Mouse (Mus musculus): ENCODE data around the gene Ucma.
A peak's percentile ranks its signal among the peaks of the same experiment; 100 is the strongest.

Gene Ucma

DNA sequence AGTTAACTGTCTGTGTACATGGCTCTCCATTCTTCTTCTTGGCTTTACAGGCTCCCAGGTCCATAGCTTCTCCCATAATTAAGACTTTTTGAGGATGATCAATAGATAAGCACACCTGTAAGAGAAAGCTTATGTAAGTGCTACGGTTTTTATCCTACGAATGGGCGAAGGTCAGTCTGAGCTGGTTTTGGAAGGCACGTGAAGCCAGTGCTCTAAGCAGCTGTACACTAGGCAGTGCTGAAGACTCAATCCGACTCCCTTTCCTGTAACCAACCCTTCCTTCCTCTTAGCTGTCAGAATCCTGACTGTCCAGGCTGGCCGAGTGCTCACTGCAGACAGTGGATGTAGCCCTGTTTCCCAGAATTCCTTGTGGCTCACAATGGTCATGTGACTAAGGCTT, 25.3 kb downstream of the Ucma start:
- DNase-seq (ENCODE audit: low read depth in 1 of 2, low spot score in 2 of 2), result no peak

DNA sequence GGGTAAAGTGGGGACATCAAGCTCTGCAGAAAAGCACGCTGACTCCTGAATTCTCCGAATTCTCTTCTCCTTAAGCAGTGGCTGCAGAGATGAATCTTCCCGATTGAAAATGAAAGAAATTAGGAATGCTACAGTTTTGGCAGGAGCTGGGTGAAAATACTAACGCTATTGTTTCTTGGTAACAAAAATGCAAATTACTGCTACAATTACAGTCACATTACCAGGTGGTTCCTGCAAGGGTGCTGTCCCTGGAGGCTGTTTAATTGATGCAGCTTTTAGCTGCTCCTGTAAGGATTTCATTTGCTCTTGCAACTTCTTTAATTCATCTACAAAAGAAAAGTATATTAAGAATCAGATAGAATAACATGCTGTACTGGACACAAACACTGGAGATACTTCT, 31.2 kb downstream of the Ucma start:
- DNase-seq (ENCODE audit: low read depth in 1 of 2, low spot score in 2 of 2), result no peak

DNA sequence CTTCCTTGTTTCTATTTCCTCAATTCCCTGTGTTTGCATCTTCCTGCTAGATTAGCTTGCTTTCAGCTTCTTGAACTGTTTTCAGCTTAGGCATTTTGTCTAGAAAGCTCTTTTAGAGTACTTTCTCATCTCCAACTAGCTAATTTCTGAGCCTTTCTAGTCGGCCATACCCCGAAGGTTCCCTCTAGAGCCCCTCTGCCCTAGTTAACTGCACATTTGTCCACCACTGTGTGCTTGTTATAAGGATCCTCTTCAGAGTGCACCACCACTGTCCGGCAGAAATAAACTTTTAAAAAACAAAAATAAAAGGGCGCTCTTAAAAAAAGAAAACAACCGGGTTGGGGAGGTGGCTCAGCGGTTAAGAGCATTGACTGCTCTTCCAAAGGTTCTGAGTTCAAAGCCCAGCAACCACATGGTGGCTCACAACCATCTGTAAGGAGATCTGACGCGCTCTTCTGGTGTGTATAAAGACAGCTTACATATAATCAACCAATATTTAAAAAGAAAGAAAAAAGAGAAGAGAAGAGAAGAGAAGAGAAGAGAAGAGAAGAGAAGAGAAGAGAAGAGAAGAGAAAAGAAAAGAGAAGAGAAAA, 36.1 kb downstream of the Ucma start:
- DNase-seq (ENCODE audit: low read depth in 1 of 2, low spot score in 2 of 2), result no peak

DNA sequence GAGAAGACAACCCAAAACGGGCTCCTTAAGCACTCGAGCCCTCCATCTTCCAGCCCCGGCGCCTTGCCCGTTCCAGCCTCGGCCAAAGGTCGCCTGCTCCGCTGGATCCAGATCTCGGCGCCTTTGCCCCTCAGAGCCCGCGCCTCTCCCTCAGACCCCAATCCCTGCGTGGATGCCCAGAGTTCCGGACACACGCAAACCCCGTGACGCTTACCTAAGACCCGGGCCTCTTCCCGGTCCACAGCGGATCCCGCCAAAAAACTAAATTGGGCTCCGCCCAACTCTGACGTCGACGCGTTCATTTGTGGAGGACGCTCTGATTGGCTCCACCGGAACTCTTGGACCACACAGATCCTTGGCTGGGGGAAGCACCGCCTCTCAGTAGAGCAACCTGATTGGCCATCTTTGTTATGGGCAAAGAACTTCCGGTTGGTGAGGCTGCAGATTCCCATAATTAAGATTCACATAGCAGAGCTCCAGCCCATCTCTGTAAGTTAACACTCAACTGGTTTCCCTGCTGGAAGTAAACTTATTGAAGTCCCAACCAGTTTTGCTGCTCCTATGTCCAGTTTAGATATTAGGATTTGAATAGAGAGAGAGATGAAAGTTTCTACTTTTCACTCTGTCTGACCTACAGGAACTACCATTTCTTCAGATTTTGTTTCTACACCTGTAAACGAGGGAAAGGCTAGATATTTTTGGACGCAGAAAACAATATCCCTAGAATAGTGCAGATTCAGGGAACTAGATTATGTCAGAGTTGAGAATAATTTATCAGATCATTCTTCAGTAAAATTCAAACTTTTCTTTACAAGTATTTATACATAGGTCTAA, 36.8 kb downstream of the Ucma start, which contains the start of gene Mcm10:
Mcm10 (minus strand) TSS at position 301 of the 834 bp plus-strand sequence.
- DNase-seq (ENCODE audit: low read depth in 1 of 2, low spot score in 2 of 2), result peak; percentile 79

DNA sequence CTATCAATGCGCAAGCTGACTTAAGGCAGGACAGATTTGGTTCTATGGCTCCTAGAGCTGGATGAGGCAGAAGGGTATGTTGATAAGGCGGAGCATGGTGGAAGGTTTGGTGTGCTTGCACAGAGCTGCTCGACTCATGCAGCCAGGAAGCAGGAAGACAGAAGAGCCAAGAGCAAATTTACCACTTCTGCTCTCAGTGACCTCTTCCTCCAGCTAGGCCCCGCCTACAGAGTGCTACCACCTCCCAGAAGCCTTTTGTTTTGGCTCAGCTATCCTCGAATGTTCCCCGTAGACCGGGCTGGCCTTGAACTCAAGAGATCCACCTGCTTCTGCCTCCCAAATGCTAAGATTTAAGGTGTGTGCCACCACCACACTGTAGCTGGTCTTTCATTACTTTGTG, 38.7 kb downstream of the Ucma start:
- peak; percentile 4 to 7 for DNase-seq (ENCODE audit: low read depth in 1 of 2, low spot score in 2 of 2)

GRCm38 (mm10) chr2:5015527-5015926, 39.6 kb downstream of the Ucma start:
- DNase-seq (ENCODE audit: low read depth in 1 of 2, low spot score in 2 of 2), result no peak

- DNase-seq (ENCODE audit: low read depth in 1 of 2, low spot score in 2 of 2), result no peak
These were observed 41.0 kb downstream of the Ucma start for GRCm38 (mm10) chr2:5016922-5017321.

GRCm38 (mm10) chr2:5019708-5020107, 43.8 kb downstream of the Ucma start:
- no peak for DNase-seq (ENCODE audit: low read depth in 1 of 2, low spot score in 2 of 2)

- no peak for DNase-seq (ENCODE audit: low read depth in 1 of 2, low spot score in 2 of 2)
These were observed 47.4 kb downstream of the Ucma start for GRCm38 (mm10) chr2:5023275-5023674.

DNA sequence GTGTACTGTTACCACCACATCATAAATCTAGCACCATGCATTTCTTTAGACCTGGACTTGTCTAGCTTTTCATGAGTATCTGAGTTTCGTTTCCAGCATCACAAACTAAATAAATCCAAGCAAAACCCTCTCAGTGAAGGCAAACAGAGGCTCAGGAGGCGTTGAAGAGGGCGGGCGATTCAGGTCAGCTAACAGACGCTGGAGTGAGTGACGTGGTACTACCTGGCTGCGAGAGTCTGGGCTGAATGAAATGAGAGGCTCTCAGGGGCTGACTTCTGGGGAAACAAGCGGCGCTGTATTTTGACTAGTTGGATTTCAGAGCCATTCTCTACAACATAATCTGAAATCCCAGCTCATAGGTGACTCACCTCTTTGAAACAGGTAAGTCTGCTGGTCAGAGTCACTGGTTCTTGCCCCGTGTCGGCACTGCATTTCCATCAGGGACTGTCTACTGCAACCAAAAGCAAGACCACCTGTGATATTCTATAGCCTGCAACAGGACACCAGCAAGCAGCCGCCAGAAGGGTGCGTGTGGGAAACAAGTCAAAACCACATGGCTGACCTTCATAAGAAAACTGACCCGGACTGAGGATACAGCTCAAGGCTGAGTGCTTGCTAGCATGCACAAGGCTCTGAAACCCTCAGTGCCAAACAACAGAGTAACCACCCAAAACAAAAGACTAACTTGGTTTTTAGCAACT, 47.9 kb downstream of the Ucma start:
- DNase-seq (ENCODE audit: low read depth in 1 of 2, low spot score in 2 of 2), result no peak

DNA sequence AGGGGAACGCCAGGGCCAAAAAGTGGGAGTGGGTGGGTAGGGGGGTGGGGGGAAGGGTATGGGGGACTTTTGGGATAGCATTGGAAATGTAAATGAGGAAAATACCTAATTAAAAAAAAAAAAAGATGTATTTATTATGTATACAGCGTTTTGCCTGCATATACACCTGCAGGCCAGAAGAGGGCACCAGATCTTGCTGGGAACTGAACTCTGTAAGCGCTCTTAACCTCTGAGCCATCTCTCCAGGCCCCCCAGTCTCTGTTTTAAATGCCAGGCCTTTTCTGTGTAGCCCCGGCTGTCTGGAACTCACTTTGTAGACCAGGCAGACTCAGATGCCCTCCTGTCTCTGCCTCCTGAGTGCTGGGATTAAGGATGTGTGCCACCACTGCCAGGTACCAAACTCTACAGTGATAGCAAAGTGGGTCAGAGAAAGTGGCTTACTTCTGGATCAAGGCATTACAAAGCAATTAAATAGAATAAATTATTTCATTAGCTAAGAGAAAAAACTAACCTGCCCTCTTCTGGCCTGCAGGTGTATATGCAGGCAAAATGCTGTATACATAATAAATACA, 49.3 kb downstream of the Ucma start:
- no peak for DNase-seq (ENCODE audit: low read depth in 1 of 2, low spot score in 2 of 2)

GRCm38 (mm10) chr2:5027057-5027456, 51.1 kb downstream of the Ucma start:
- DNase-seq (ENCODE audit: low read depth in 1 of 2, low spot score in 2 of 2), result no peak

- DNase-seq (ENCODE audit: low read depth in 1 of 2, low spot score in 2 of 2), result no peak
These were observed 52.1 kb downstream of the Ucma start for GRCm38 (mm10) chr2:5028047-5028446.

DNA sequence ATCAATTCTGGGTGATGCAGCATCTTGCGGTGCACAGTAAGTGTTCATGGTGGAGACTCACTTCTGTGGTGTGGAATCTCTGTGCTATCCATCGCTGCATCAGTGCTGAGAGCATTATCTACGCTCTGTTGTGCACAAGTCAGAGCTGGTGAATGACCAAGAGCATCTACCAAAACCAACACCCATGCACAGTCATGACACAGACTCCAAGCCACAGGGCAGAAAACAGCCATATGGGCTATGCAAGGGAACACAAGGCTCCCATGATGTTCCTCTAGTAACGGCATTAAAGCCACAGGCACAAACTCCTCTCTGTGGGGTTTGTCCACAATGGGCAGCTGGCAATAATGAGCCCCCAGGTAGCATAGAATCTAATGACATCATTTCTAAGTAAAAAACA, 53.9 kb downstream of the Ucma start:
- no peak for DNase-seq (ENCODE audit: low read depth in 1 of 2, low spot score in 2 of 2)

- no peak for DNase-seq (ENCODE audit: low read depth in 1 of 2, low spot score in 2 of 2)
These were observed 55.3 kb downstream of the Ucma start for GRCm38 (mm10) chr2:5031215-5031614.

DNA sequence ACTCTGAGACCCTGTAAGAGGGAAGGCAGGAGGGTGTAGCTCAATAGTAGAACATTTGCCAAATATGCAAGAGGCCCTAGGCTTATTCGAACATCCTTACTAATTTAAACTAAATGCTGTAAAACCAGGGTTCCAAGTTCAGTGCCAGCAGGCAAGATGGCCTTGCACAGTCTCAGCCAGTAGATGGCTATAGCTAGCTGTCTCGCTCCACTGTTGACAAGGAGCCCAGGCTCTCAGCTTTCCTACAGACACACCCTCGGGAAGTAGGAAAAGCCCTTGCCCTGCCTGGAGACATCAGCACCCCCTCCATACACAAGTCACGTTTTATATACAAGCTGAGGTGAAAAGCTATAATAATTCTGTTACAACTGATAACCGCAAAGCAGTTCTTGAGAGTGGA, 56.7 kb downstream of the Ucma start:
- no peak for DNase-seq (ENCODE audit: low read depth in 1 of 2, low spot score in 2 of 2)

DNA sequence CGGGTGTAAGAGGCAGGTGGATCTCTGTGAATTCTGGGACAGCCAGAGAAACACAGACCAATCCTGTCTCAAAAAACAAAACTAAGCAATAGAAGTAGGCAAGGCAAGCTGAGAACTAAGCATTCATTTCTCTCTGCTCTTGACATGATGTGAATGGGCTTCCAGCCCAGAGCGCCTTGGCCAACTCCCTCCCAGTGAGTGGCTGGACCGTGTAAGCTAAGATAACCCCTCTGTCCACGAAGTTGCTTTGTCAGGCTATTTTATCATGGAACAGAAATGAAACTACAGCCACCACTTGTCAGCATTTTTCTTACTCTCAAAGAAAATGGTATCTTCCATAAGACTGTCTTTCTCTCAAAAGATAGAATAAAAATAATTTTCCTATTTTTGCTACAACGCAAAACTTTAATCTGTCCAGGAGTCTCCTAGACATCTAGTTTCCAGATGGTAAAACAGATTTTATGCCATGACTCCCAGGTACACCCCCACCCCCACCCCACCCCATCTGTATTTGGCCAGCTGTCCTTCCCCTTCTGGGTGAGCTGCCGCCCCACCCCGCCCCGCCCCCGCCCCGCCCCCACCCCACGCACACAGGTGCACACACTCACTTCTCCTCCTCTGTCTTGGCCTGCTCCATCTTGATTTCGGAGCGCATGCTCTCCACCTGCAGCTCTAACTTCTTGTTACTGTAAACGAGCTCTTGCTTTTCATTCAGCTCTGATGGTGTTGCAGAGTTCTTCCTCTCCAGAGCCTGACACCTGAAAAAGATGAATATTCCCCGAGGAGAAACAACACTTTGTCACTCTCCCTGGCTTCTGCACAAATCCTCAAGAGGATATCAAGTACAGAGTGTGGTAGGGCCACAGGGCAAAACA, 57.9 kb downstream of the Ucma start:
- no peak for DNase-seq (ENCODE audit: low read depth in 1 of 2, low spot score in 2 of 2)

DNA sequence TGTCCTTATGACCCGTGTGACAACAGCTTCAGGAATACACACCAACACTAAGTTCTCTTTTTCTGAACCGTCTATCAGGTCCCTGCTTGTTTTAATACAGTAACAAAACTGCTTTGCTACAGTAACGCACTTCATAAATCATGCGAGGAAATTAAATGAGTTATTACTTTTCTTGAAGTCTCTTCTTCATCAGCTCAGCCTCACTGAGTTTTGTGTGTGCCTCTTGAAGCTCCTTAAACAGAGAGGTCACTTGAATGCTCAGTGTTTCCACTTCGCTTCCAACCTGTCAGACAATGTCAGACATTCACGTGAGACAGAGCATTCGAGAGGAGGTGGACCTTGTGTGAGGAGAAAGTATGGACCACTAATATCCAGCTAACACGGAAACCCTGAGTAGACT, 58.9 kb downstream of the Ucma start:
- no peak for DNase-seq (ENCODE audit: low read depth in 1 of 2, low spot score in 2 of 2)

DNA sequence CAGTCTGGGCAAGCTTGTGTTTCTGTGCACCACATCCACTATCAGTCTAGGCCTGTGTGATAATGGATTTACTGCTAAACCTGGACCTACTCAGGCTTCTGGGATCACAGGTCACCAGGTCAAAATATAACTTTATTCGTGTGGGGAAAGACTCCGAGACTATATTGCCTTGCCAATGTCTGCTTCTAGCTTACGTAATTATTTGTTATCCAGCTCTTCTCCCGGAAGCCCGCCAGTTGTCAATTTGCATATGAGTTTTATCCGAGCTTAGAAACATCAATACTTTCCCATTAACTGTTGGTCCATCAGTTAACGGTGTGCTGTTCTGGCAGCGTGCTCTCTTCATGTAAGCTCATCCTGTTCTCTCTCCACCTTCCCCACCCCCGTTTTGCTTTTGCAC, 59.3 kb downstream of the Ucma start:
- no peak for DNase-seq (ENCODE audit: low read depth in 1 of 2, low spot score in 2 of 2)
